Mouse (Mus musculus) hindbrain, embryonic 16.5 days (tissue): Measurements from ENCODE around the gene Acot2. TPM values are rescaled to one million over a fixed set of nuclear protein-coding genes. Genes with fewer than 3 reads are reported as not detected.
"Not testable (repeated sequence)": the region's sequence is repeated elsewhere in the genome, so short reads cannot be mapped to it uniquely, and the experiment has no call there.

Experiments used
- ATAC-seq: fragments of 200-750 bp; cut with Nextera tagmentation; 2 replicates; pipeline ENCODE4 v1.8.0; 2017; ENCODE audit warnings: moderate TSS enrichment, moderate library complexity
- H3K27ac ChIP-seq: fragments of 300-500 bp; sonication (generic); 2 replicates; pipeline ENCODE4 v1.5.1; 2014; ENCODE audit warnings: low read depth, mild to moderate bottlenecking, control low read depth, low read length, moderate library complexity
- H3K27me3 ChIP-seq: fragments of 300-500 bp; sonication (generic); replicated peaks from 2 replicates; pipeline ENCODE4 v1.6.1; 2014; ENCODE audit warnings: low read length; ENCODE audit not compliant: control insufficient read depth, insufficient read depth
- H3K36me3 ChIP-seq: fragments of 300-500 bp; sonication (generic); 2 replicates; pipeline ENCODE4 v1.6.1; 2014; ENCODE audit warnings: mild to moderate bottlenecking, low read length, moderate library complexity, mixed read lengths; ENCODE audit not compliant: control insufficient read depth, insufficient read depth
- H3K4me1 ChIP-seq: fragments of 300-500 bp; sonication (generic); 2 replicates; pipeline ENCODE4 v1.6.1; 2014; ENCODE audit warnings: low read depth, low read length; ENCODE audit not compliant: control insufficient read depth, insufficient read depth
- H3K4me2 ChIP-seq: fragments of 300-500 bp; sonication (generic); 2 replicates; pipeline ENCODE4 v1.6.1; 2014; ENCODE audit warnings: mild to moderate bottlenecking, low read length, control low read depth, moderate library complexity
- H3K4me3 ChIP-seq: fragments of 300-500 bp; sonication (generic); 2 replicates; pipeline ENCODE4 v1.5.1; 2014; ENCODE audit warnings: mild to moderate bottlenecking, low read length, control low read depth, moderate library complexity
- H3K9ac ChIP-seq: fragments of 300-500 bp; sonication (generic); 2 replicates; pipeline ENCODE4 v1.6.1; 2014; ENCODE audit warnings: low read depth, mild to moderate bottlenecking, control low read depth, low read length, moderate library complexity
- H3K9me3 ChIP-seq: fragments of 300-500 bp; sonication (generic); 2 replicates; pipeline ENCODE4 v1.6.1; 2014; ENCODE audit warnings: mild to moderate bottlenecking, low read length, moderate library complexity; ENCODE audit not compliant: control insufficient read depth
- WGBS: fragments of 180-500 bp; shearing (Covaris S2); extraction: QIAGEN DNeasy Blood & Tissue Kit; methylation state at CpG from one replicate; pipeline ENCODE4 v1.1.7; 2014; 5-methylcytosine and 5-hydroxymethylcytosine counted together
- polyA plus RNA-seq: library from polyadenylated mRNA; unstranded; fragments of >200 nt; fragmentation: Nextera tagmentation; extraction: Ambion mirVana; gene quantifications from 2 replicates; pipeline ENCODE4 v1.2.1, GENCODE M21; 2015

Gene Acot2
- polyA plus RNA-seq: 16.1 TPM in 2 replicates

DNA sequence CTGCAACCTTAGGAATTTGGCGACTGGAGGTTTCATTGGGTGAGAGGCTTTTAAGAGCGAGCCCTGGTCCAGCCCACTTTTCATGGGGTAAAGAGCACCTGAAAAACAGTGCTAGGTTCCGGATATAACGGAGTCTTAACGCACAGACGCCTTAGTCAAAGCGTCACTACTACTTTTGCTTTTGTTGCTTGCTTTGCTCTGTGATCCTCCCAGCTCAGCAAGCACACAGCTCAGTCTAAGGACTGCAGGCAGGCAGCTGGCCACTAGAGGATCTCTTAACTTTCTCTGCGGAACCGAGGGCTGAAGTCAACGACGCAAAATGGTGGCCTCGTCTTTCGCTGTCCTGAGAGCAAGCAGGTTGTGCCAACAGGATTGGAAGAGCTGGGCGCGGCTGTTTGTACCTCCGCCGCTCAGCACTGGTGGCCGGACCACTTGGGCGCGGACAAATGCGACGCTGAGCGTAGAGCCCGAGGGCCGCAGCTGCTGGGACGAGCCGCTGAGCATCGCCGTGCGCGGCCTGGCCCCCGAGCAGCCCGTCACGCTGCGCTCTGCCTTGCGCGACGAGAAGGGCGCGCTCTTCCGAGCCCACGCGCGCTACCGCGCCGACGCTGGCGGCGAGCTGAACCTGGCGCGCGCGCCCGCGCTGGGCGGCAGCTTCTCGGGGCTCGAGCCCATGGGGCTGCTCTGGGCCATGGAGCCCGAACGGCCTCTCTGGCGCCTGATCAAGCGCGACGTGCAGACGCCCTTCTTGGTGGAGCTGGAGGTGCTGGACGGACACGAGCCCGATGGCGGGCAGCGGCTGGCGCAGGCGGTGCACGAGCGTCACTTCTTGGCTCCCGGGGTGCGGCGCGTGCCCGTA lies at the start of gene Acot2:
Acot2 (plus strand) TSS at position 279 of the 859 bp plus-strand sequence.
- Histone ChIP-seq H3K27me3 (no peaks in the 10 kb centered on the region), H3K4me3 (peak within 1 kb of the TSS; percentile 71), H3K27ac (peak within 1 kb of the TSS; percentile 92), H3K9me3 (no peaks in the 10 kb centered on the region), H3K36me3 (no peaks in the 10 kb centered on the region), H3K4me1 (peaks cover 4% of the 10 kb centered on the region), H3K9ac (peak within 1 kb of the TSS; percentile 84), H3K4me2 (peak within 1 kb of the TSS; percentile 53)
- ATAC-seq: peak; percentile 96
- WGBS: under 1% methylated on average over 79 of the region's 80 CpGs

DNA sequence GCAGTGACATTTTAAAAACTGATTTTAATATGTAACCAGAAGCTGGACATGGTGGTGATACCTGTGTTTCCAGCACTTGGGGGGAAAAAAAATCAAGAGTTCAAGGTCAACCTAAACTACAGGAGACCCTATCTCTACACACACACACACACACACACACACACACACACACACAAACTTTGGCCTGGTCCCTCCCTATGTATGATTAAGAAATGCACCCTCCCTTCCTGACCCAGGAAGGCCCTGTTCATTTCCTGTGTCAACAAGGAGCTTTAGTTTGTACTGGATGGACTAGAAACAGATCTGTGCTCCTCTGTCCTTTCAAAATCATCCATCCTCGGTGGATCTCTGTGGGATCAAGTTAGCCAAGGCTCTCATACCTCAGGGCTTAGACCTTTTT lies 49.1 kb upstream of the Acot2 start:
- not testable (repeated sequence) for H3K27ac ChIP-seq, H3K4me2 ChIP-seq, H3K36me3 ChIP-seq, H3K27me3 ChIP-seq, H3K4me3 ChIP-seq, H3K4me1 ChIP-seq, ATAC-seq, H3K9ac ChIP-seq, H3K9me3 ChIP-seq
- WGBS: 48% methylated on average over 1 of the region's 1 CpGs

DNA sequence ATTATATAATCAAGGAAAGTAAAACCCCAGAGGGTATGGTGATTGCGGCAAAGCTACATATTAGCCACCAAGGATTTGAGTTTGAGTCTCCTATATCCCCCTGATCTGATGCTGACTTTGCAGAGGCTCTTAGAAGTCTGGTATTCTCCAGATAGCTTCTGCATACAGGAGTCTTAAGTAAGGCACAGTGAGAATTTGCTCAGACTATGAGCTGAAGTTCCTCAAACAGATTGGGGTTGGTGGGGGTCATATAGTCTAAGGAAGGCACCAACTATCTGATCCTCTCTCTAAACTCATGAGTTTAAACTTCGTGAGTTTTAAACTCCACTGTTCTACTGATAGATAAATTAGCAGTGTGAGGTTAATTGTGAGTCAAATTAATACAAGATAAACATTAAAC lies 48.3 kb upstream of the Acot2 start:
- Histone ChIP-seq H3K27me3 (no peaks in the 10 kb centered on the region), H3K9ac (no peak overlapping the region), H3K36me3 (no peaks in the 10 kb centered on the region), H3K9me3 (no peaks in the 10 kb centered on the region), H3K4me2 (no peak overlapping the region), H3K4me3 (no peak overlapping the region), H3K27ac (no peak overlapping the region), H3K4me1 (no peaks in the 10 kb centered on the region)
- WGBS: 73% methylated on average over 2 of the region's 2 CpGs
- ATAC-seq: no peak

DNA sequence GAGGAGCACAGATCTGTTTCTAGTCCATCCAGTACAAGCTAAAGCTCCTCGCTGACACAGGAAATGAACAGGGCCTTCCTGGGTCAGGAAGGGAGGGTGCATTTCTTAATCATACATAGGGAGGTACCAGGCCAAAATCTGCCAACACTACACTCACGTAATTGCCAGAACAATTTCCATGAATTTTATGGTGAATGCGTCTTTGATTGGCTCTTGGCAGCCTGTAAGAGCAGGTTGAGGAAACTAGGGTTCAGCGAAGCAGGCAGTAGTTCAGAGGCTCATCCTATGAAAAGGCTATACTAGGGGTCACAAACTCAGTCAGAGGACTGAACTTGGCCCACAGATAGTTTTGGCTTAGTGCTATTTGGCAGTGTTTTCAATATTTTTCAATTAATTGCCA lies 47.6 kb upstream of the Acot2 start:
- no peak for ATAC-seq
- no peaks in the 10 kb centered on the region for H3K36me3 ChIP-seq

DNA sequence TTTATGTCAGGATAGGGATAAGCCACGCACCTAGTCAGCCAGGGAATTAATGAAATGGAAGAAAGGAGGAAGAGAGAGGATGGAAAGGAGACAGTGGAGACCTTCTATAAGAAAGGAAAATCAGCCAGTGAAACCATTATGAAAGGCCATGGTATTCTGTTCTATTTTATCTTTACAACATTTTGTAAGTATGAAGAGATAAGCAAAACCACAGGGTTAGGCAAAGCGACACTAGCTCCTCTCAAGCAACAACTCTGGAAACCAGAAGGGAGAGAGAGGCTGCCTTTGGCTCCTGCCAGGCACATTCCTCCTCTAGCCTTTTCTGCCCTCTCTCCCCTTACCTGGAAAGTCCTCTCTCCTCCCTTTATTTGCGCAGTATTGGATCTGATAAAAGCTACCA lies 45.7 kb upstream of the Acot2 start:
- H3K27ac ChIP-seq: no peak overlapping the region
- no peaks in the 10 kb centered on the region for H3K9me3 ChIP-seq
- no peak overlapping the region for H3K4me2 ChIP-seq
- no peaks in the 10 kb centered on the region for H3K36me3 ChIP-seq
- H3K4me1 ChIP-seq: no peaks in the 10 kb centered on the region
- WGBS: 81% methylated on average over 3 of the region's 3 CpGs
- no peak overlapping the region for H3K4me3 ChIP-seq
- no peak for ATAC-seq
- H3K9ac ChIP-seq: no peak overlapping the region
- H3K27me3 ChIP-seq: no peaks in the 10 kb centered on the region

More for the DNA sequence above, 47.6 kb upstream of the Acot2 start:
- Histone ChIP-seq H3K27ac (no peak overlapping the region), H3K4me2 (no peak overlapping the region), H3K4me1 (no peaks in the 10 kb centered on the region), H3K4me3 (no peak overlapping the region), H3K9ac (no peak overlapping the region), H3K9me3 (no peaks in the 10 kb centered on the region), H3K27me3 (no peaks in the 10 kb centered on the region)
- 65% methylated on average over 4 of the region's 4 CpGs for WGBS

GRCm38 (mm10) chr12:83947260-83947811 lies 40.3 kb upstream of the Acot2 start:
- WGBS: 83% methylated on average over 8 of the region's 8 CpGs
- Histone ChIP-seq H3K36me3 (no peaks in the 10 kb centered on the region), H3K27ac (no peak overlapping the region), H3K4me2 (no peak overlapping the region), H3K27me3 (no peaks in the 10 kb centered on the region), H3K9ac (no peak overlapping the region), H3K9me3 (no peaks in the 10 kb centered on the region), H3K4me3 (no peak overlapping the region), H3K4me1 (peaks cover 15% of the 10 kb centered on the region)
- no peak for ATAC-seq

DNA sequence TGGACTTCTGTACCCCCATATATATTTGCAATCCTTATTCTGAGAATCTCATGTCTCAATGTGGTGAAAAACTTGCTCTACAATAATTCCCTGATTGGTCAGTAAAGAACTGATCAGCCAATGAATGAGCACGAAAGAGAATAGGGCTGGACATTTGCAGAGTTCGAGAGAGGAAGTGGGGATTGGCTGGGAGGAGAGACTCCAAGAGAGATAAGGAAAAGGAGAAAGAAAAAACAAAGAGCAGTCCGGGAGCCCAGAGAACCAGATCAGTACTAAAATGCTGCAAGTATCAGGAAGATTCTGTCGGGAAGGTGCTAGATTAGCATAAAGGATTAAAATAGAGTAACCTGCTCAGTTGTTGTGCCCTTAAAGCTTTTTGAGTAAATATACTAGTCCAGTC lies 38.6 kb upstream of the Acot2 start:
- no peaks in the 10 kb centered on the region for H3K27me3 ChIP-seq
- H3K36me3 ChIP-seq: no peaks in the 10 kb centered on the region
- no peak overlapping the region for H3K4me3 ChIP-seq
- H3K4me1 ChIP-seq: peaks cover 19% of the 10 kb centered on the region
- H3K4me2 ChIP-seq: no peak overlapping the region
- ATAC-seq: no peak
- H3K9ac ChIP-seq: no peak overlapping the region
- no peaks in the 10 kb centered on the region for H3K9me3 ChIP-seq
- WGBS: 82% methylated on average over 4 of the region's 4 CpGs
- no peak overlapping the region for H3K27ac ChIP-seq

GRCm38 (mm10) chr12:83949776-83950492 lies 37.7 kb upstream of the Acot2 start:
- WGBS: 27% methylated on average over 11 of the region's 11 CpGs
- Histone ChIP-seq H3K9me3 (no peaks in the 10 kb centered on the region), H3K27me3 (no peaks in the 10 kb centered on the region), H3K27ac (no peak overlapping the region; the same call in 1 of the 2 replicates), H3K4me3 (peak overlapping the region; percentile 97), H3K4me2 (peak overlapping the region; percentile 64), H3K9ac (peak overlapping the region; percentile 53), H3K4me1 (peaks cover 19% of the 10 kb centered on the region), H3K36me3 (no peaks in the 10 kb centered on the region)
- ATAC-seq: no peak

DNA sequence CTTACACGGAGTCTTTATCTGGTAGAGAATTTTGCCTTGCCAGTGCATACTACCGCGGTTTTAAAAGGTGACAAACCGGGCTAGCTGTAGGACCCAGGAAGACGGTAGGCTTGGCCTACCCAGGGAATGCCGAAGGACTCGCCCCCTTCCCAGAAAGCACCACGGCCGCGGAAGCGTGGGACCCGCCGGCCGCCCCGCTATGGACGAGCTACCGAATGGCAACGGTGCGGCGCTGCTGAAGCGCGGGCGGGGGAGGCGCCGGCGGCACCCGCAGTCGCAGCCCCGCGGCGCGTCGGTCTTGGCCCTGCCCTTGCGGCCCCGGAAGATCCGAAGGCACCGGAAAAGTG lies 37.2 kb upstream of the Acot2 start, which contains the start of gene Riox1:
Riox1 (plus strand) TSS at position 116 of the 347 bp plus-strand sequence.
- Histone ChIP-seq H3K9me3 (no peaks in the 10 kb centered on the region), H3K27ac (peak within 1 kb of the TSS; percentile 88), H3K9ac (peak within 1 kb of the TSS; percentile 85), H3K4me2 (peak within 1 kb of the TSS; percentile 64), H3K4me1 (peaks cover 19% of the 10 kb centered on the region), H3K36me3 (peaks cover 4% of the 10 kb centered on the region), H3K4me3 (peak within 1 kb of the TSS; percentile 97), H3K27me3 (no peaks in the 10 kb centered on the region)
- ATAC-seq: peak; percentile 98
- under 1% methylated on average over 37 of the region's 37 CpGs for WGBS
